Mouse (Mus musculus) hindbrain, embryonic 15.5 days (tissue): ENCODE results near the gene C1rb. TPM values are rescaled to one million over a fixed set of nuclear protein-coding genes. Genes with fewer than 3 reads are reported as not detected.
"Not testable (repeated sequence)": the region's sequence is repeated elsewhere in the genome, so short reads cannot be mapped to it uniquely, and the experiment has no call there.

Source experiments
- ATAC-seq: fragments of 200-750 bp; cut with Nextera tagmentation; 2 replicates; pipeline ENCODE4 v1.8.0; 2017; ENCODE audit warnings: low read depth, moderate number of reproducible peaks, moderate TSS enrichment; ENCODE audit not compliant: low FRiP score
- H3K27ac ChIP-seq: fragments of 300-500 bp; sonication (generic); replicated peaks from 2 replicates; pipeline ENCODE4 v1.5.1; 2015; ENCODE audit warnings: mild to moderate bottlenecking, inconsistent platforms
- H3K27me3 ChIP-seq: fragments of 300-500 bp; sonication (generic); 2 replicates; pipeline ENCODE4 v1.6.1; 2015; ENCODE audit warnings: control low read depth, inconsistent platforms
- H3K36me3 ChIP-seq: fragments of 300-500 bp; sonication (generic); 2 replicates; pipeline ENCODE4 v1.6.1; 2015; ENCODE audit warnings: control low read depth, inconsistent platforms
- H3K4me1 ChIP-seq: fragments of 300-500 bp; sonication (generic); replicated peaks from 2 replicates; pipeline ENCODE4 v1.6.1; 2015; ENCODE audit warnings: control low read depth, inconsistent platforms
- H3K4me2 ChIP-seq: fragments of 300-500 bp; sonication (generic); 2 replicates; pipeline ENCODE4 v1.6.1; 2015; ENCODE audit warnings: moderate library complexity, mild to moderate bottlenecking, inconsistent platforms
- H3K4me3 ChIP-seq: fragments of 300-500 bp; sonication (generic); 2 replicates; pipeline ENCODE4 v1.5.1; 2015; ENCODE audit warnings: mild to moderate bottlenecking, inconsistent platforms
- H3K9ac ChIP-seq: fragments of 300-500 bp; sonication (generic); 2 replicates; pipeline ENCODE4 v1.6.1; 2015; ENCODE audit warnings: inconsistent platforms
- H3K9me3 ChIP-seq: fragments of 300-500 bp; sonication (generic); 2 replicates; pipeline ENCODE4 v1.6.1; 2016; ENCODE audit warnings: control low read depth, inconsistent platforms
- WGBS: fragments of 180-500 bp; shearing (Covaris S2); methylation state at CpG from one replicate; pipeline ENCODE4 v1.1.7; 2015; 5-methylcytosine and 5-hydroxymethylcytosine counted together
- polyA plus RNA-seq: library from polyadenylated mRNA; unstranded; fragments of >200 nt; fragmentation: Nextera tagmentation; extraction: Ambion mirVana; gene quantifications from 2 replicates; pipeline ENCODE4 v1.2.1, GENCODE M21; 2015

The C1rb gene
- polyA plus RNA-seq, 1 experiment from 2014 or later, result not detected

DNA sequence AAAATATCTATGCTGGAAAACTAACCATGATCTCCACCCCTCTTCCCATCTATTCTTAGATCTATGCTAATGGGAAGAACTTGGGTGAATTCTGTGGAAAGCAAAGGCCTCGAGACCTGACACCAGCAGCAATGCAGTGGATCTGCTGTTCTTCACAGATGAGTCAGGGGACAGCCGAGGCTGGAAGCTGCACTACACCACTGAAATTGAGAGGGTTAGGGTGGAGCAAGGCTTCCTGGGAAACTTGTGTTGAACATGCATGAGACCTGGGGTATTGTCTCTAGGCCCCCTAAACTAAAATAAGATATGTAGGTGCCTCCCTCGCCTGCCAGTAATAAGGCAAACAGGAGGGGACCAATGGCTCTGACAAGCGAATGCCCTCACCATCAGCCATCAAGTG is 8.9 kb upstream of the C1rb start:
- WGBS, result 94% methylated on average over 4 of the region's 4 CpGs
- H3K9me3 ChIP-seq, H3K36me3 ChIP-seq, H3K9ac ChIP-seq, H3K27me3 ChIP-seq, ATAC-seq, H3K4me2 ChIP-seq, H3K27ac ChIP-seq, H3K4me3 ChIP-seq, H3K4me1 ChIP-seq: not testable (repeated sequence)

DNA sequence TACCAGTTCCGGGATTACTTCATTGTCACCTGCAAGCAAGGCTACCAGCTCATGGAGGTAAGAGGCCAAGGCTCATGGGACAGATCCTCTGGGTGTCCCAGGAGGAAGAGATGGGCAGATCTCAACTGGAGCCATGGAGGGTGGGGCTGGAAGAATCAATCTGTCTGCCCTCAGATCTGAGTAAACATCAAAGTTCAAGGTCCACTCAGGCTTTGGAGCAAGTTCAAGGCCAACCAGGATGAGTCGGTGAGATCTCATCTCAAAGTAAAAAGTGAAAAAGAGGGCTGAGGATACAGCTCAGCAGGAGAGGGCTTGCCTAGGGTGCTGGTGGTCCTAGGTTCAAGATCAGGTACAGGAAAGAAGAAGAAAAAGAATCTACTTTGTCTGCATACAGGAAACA is 8.5 kb upstream of the C1rb start:
- H3K36me3 ChIP-seq, H3K27ac ChIP-seq, H3K4me1 ChIP-seq, H3K27me3 ChIP-seq, ATAC-seq, H3K4me2 ChIP-seq, H3K9ac ChIP-seq, H3K4me3 ChIP-seq, H3K9me3 ChIP-seq: not testable (repeated sequence)
- WGBS, result 96% methylated on average over 2 of the region's 2 CpGs

DNA sequence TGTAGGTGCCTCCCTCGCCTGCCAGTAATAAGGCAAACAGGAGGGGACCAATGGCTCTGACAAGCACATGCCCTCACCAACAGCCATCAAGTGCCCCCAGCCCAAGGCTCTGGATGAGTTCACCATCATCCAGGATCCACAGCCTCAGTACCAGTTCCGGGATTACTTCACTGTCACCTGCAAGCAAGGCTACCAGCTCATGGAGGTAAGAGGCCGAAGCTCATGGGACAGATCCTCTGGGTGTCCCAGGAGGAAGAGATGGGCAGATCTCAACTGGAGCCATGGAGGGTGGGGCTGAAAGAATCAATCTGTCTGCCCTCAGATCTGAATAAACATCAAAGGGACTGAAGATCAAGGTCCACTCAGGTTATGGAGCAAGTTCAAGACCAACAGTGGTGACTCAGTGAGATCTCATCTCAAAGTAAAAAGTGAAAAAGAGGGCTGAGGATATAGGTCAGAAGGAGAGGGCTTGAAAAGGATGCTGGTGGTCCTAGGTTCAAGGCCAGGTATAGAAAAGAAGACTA is 5.1 kb downstream of the C1rb start:
- not testable (repeated sequence) for H3K36me3 ChIP-seq, H3K9me3 ChIP-seq, H3K9ac ChIP-seq, ATAC-seq, H3K27me3 ChIP-seq, H3K4me2 ChIP-seq, H3K4me3 ChIP-seq, H3K27ac ChIP-seq, H3K4me1 ChIP-seq
- WGBS, result 95% methylated on average over 3 of the region's 3 CpGs

DNA sequence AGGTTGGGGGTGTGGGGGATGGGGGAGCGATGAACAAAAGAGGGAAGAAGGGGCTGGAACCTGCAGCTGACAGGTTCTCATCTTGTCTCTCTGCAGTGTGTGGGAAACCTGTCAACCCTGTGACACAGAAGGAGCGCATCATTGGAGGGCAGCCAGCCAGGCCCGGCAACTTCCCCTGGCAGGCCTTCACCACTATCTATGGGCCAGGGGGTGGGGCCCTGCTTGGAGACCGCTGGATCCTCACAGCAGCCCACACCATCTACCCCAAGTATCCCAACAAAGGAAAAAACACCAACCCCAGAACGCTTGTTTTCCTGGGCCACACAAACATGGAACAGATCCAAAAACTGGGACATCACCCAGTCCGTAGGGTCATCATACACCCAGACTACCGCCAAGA is 10.1 kb downstream of the C1rb start:
- ATAC-seq, H3K4me3 ChIP-seq, H3K4me2 ChIP-seq, H3K9me3 ChIP-seq, H3K27me3 ChIP-seq, H3K9ac ChIP-seq, H3K27ac ChIP-seq, H3K36me3 ChIP-seq, H3K4me1 ChIP-seq: not testable (repeated sequence)
- WGBS, result 82% methylated on average over 6 of the region's 7 CpGs

DNA sequence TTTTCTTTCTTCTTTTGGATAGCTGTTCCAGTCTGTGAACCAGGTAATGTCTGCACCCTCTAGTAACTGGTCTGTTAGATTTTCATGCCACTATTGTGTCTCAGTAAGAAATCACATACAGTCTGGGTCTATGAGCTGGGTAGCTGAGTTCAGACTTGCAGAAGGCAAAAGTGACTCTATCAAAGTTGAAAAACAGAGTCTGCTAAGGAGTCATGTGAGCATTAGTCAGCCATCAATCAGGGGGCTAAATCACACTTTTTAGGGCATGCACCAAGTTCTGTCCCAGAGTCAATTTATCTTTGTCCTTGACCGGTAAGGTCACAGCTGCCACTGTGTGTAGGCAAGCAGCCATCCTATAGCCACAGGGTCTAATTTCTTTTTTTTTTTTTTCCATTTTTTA is 12.1 kb downstream of the C1rb start:
- H3K36me3 ChIP-seq, result no peaks in the 10 kb centered on the region
- H3K9ac ChIP-seq, result no peak overlapping the region
- no peak for ATAC-seq
- H3K27ac ChIP-seq, result no peak overlapping the region
- H3K4me3 ChIP-seq, result no peak overlapping the region
- no peaks in the 10 kb centered on the region for H3K27me3 ChIP-seq
- no peaks in the 10 kb centered on the region for H3K4me1 ChIP-seq
- no peak overlapping the region for H3K4me2 ChIP-seq
- H3K9me3 ChIP-seq, result no peaks in the 10 kb centered on the region
- 86% methylated on average over 1 of the region's 1 CpGs for WGBS

DNA sequence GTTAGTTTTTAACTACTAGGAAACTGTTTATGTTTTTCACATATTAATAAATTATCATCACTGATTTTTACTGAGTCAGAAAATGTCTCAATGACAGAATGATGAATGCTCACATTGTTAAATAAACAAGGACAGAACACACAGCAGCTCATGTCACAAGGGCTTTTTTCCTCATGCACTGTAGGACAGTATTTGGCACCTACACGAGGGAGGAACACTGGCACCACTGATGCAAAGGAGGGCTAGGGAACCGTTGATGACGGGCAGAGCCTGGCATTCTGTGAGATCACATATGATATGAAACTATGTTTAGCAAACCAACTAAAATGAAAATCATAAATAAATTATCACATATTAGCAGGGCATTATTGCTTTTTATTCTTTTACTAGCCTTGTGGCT is 14.8 kb downstream of the C1rb start:
- H3K4me2 ChIP-seq, result no peak overlapping the region
- WGBS, result 78% methylated on average over 3 of the region's 3 CpGs
- no peak overlapping the region for H3K9ac ChIP-seq
- H3K27ac ChIP-seq, result no peak overlapping the region
- H3K9me3 ChIP-seq, result no peaks in the 10 kb centered on the region
- H3K4me1 ChIP-seq, result no peaks in the 10 kb centered on the region
- no peaks in the 10 kb centered on the region for H3K36me3 ChIP-seq
- no peaks in the 10 kb centered on the region for H3K27me3 ChIP-seq
- H3K4me3 ChIP-seq, result no peak overlapping the region
- ATAC-seq, result no peak

DNA sequence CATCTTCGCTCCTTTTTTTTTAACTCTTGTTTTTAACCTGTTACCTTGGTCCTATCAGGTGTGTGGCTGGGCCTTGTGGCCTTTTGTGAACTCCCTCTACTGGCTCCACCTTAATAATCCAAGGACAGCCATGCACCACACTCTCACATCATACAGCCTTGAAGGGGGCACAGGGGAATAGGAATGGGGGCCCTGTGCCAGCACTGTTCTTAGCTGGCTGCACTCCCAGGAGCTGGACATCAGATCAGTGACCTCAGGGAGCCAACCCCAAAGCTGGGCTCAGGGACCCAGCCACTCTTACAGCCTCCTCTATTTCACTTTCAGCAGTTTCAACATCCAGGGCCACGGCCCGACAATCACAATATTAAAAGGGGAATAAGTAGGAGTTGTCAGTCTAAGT is 15.7 kb downstream of the C1rb start:
- H3K27me3 ChIP-seq, result no peaks in the 10 kb centered on the region
- H3K9ac ChIP-seq, result no peak overlapping the region
- H3K4me3 ChIP-seq, result no peak overlapping the region
- 93% methylated on average over 3 of the region's 3 CpGs for WGBS
- no peak overlapping the region for H3K27ac ChIP-seq
- no peaks in the 10 kb centered on the region for H3K4me1 ChIP-seq
- H3K9me3 ChIP-seq, result no peaks in the 10 kb centered on the region
- H3K36me3 ChIP-seq, result no peaks in the 10 kb centered on the region
- no peak overlapping the region for H3K4me2 ChIP-seq
- ATAC-seq, result no peak

DNA sequence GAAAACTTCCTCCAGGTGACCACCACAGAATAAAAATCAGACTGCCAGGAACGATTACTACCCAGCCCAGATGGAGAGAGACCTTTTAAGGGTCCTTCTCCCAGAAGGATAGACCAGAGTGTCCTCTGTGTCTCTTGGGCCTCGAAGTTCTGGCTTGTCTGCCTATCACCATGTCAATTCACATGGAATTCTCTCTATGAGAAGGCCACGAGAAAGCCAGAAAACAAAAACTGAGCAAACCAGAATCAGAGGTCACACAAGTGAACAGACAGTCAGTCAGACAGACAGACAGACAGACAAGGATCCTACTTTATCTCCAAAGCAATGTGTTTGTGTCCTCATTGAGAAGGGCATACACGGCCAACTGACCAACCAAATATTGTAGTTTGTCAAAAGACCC is 16.2 kb downstream of the C1rb start:
- 72% methylated on average over 4 of the region's 4 CpGs for WGBS
- no peak for ATAC-seq
- no peaks in the 10 kb centered on the region for H3K27me3 ChIP-seq
- no peak overlapping the region for H3K4me3 ChIP-seq
- no peaks in the 10 kb centered on the region for H3K4me1 ChIP-seq
- H3K4me2 ChIP-seq, result no peak overlapping the region
- no peak overlapping the region for H3K27ac ChIP-seq
- no peak overlapping the region for H3K9ac ChIP-seq
- H3K9me3 ChIP-seq, result no peaks in the 10 kb centered on the region
- no peaks in the 10 kb centered on the region for H3K36me3 ChIP-seq

DNA sequence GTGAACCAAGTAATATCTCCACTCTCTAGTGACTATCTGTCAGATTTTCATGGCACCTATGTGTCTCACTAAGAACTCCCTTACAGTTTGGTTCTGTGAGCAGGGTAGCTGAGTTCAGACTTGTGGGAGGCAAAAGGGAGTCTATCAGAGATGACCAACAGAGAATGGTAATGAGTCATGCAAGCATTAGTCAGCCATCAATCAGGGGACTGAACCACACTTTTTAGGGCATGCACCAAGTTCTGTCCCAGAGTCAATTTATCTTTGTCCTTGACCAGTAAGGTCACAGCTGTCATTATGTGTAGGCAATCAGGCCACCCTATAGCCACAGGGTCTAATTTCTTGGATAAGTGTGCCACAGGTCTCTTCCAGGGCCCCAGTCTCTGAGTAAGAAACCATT is 18.7 kb downstream of the C1rb start:
- no peak overlapping the region for H3K4me3 ChIP-seq
- no peaks in the 10 kb centered on the region for H3K9me3 ChIP-seq
- H3K4me1 ChIP-seq, result no peaks in the 10 kb centered on the region
- no peak overlapping the region for H3K4me2 ChIP-seq
- no peaks in the 10 kb centered on the region for H3K27me3 ChIP-seq
- H3K27ac ChIP-seq, result no peak overlapping the region
- ATAC-seq, result no peak
- H3K9ac ChIP-seq, result no peak overlapping the region
- H3K36me3 ChIP-seq, result no peaks in the 10 kb centered on the region

DNA sequence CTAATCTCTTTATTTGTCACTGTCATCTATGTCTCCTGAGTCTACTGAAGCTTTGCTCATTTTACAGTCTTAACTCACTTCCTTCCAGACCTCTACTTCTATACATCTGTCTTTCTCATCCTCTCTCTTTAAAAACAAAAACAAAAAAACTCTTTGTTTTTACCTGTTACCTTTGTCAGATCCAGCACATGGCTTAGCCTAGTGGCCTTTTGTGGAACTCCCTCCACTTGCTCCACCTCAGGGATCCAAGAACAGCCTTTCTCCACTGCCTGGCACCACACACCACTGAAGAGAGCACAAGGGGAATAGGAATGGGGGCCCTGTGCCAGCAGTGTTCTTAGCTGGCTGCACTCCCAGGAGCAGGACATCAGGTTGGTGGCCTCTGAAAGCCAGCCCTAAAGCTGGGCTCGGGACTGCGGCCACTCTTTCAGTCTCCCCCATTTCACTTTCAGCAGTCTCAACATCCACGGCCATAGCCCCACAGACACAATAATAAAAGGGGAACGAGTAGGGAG is 22.1 kb downstream of the C1rb start:
- H3K9me3 ChIP-seq, result no peaks in the 10 kb centered on the region
- H3K27ac ChIP-seq, result no peak overlapping the region
- no peaks in the 10 kb centered on the region for H3K4me1 ChIP-seq
- no peak overlapping the region for H3K9ac ChIP-seq
- H3K4me3 ChIP-seq, result no peak overlapping the region
- H3K27me3 ChIP-seq, result no peaks in the 10 kb centered on the region
- ATAC-seq, result no peak
- WGBS, result 81% methylated on average over 4 of the region's 4 CpGs
- H3K4me2 ChIP-seq, result no peak overlapping the region
- no peaks in the 10 kb centered on the region for H3K36me3 ChIP-seq

DNA sequence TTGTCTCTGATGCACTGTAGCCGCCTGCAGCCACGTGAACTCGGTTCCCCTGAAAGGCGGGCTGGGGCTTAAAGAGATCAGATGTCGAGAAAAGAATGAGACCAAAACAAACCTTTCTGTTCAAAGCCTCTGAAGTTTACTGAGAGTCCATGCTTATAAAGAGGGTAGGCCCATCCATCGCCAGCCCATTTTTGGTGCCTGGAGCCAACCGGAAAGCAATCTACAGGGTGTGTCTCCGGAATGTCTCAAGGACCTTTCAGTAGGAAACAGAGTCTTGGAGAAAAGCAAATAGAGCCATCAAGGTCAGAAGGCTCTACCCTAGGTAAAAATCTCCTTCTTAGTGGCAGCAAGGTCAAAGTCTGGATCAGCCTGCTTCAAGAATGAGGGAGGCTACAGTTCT is 23.0 kb downstream of the C1rb start:
- no peak for ATAC-seq
- Histone ChIP-seq H3K4me2 (no peak overlapping the region), H3K9ac (no peak overlapping the region), H3K27me3 (no peaks in the 10 kb centered on the region), H3K9me3 (no peaks in the 10 kb centered on the region), H3K36me3 (no peaks in the 10 kb centered on the region), H3K4me3 (no peak overlapping the region), H3K4me1 (no peaks in the 10 kb centered on the region), H3K27ac (no peak overlapping the region)
- 85% methylated on average over 8 of the region's 8 CpGs for WGBS

DNA sequence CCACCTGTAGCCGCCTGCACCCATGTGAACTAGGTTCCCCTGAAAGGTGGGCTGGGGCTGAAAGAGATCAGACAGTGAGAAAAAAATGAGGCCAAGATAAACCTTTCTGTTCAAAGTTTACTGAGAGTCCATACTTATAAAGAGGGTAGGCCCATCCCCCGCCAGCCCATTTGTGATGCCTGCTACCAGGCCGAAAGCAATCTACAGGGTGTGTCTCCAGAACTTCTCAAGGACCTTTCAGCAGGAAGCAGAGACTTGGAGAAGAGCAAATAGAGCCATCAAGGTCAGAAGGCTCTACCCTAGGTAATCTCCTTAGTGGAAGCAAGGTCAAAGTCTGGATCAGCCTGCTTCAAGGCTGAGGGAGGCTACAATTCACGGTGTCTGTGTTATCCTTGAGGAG is 31.9 kb downstream of the C1rb start:
- no peaks in the 10 kb centered on the region for H3K9me3 ChIP-seq
- H3K36me3 ChIP-seq, result no peaks in the 10 kb centered on the region
- no peak for ATAC-seq
- H3K9ac ChIP-seq, result no peak overlapping the region
- no peak overlapping the region for H3K4me3 ChIP-seq
- 91% methylated on average over 4 of the region's 4 CpGs for WGBS
- H3K4me2 ChIP-seq, result no peak overlapping the region
- no peak overlapping the region for H3K27ac ChIP-seq
- no peaks in the 10 kb centered on the region for H3K27me3 ChIP-seq
- H3K4me1 ChIP-seq, result no peaks in the 10 kb centered on the region

DNA sequence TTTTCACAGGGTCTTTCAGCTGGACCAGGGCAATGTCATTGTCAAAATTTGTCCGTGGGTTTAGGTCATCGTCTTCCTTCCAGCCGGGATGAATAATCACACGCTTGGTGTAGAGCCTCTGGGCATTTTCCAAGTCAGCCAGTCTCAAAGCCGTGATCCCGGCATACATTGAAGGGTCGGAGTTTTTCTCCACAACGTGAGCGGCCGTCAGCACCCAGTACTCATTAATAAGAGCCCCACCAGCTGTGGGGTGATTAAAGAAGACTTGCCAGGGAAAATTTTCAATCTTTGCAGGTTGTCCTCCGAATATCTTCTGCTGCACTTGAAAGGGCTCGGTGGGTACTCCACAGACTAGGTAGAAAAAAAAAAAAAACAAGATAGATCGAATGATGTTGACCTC is 55.5 kb downstream of the C1rb start:
- no peaks in the 10 kb centered on the region for H3K36me3 ChIP-seq
- WGBS, result 89% methylated on average over 13 of the region's 13 CpGs
- H3K4me2 ChIP-seq, result no peak overlapping the region
- no peak for ATAC-seq
- H3K27me3 ChIP-seq, result no peaks in the 10 kb centered on the region
- no peak overlapping the region for H3K9ac ChIP-seq
- no peaks in the 10 kb centered on the region for H3K9me3 ChIP-seq
- no peak overlapping the region for H3K27ac ChIP-seq
- no peaks in the 10 kb centered on the region for H3K4me1 ChIP-seq
- H3K4me3 ChIP-seq, result no peak overlapping the region
